Mouse (Mus musculus) forebrain, embryonic 12.5 days (tissue): ENCODE results near the gene Fam181a. TPM values are rescaled to one million over a fixed set of nuclear protein-coding genes. Genes with fewer than 3 reads are reported as not detected.

Source experiments
- ATAC-seq: fragments of 200-750 bp; cut with Nextera tagmentation; 2 replicates; pipeline ENCODE4 v1.8.0; 2017; ENCODE audit warnings: moderate TSS enrichment; ENCODE audit not compliant: low FRiP score
- H3K27ac ChIP-seq: fragments of 300-500 bp; sonication (generic); 2 replicates; pipeline ENCODE4 v1.5.1; 2016; ENCODE audit warnings: mild to moderate bottlenecking
- H3K27me3 ChIP-seq: fragments of 300-500 bp; sonication (generic); 2 replicates; pipeline ENCODE4 v1.6.1; 2016; ENCODE audit warnings: mild to moderate bottlenecking
- H3K36me3 ChIP-seq: fragments of 300-500 bp; sonication (generic); replicated peaks from 2 replicates; pipeline ENCODE4 v1.6.1; 2016; ENCODE audit warnings: mild to moderate bottlenecking
- H3K4me1 ChIP-seq: fragments of 300-500 bp; sonication (generic); 2 replicates; pipeline ENCODE4 v1.6.1; 2016
- H3K4me2 ChIP-seq: fragments of 300-500 bp; sonication (generic); 2 replicates; pipeline ENCODE4 v1.6.1; 2016; ENCODE audit warnings: mild to moderate bottlenecking, moderate library complexity
- H3K4me3 ChIP-seq: fragments of 300-500 bp; sonication (generic); replicated peaks from 2 replicates; pipeline ENCODE4 v1.5.1; 2016; ENCODE audit warnings: mild to moderate bottlenecking
- H3K9ac ChIP-seq: fragments of 300-500 bp; sonication (generic); 2 replicates; pipeline ENCODE4 v1.6.1; 2016; ENCODE audit warnings: mild to moderate bottlenecking
- H3K9me3 ChIP-seq: fragments of 300-500 bp; sonication (generic); 2 replicates; pipeline ENCODE4 v1.6.1; 2016
- WGBS: fragments of 180-500 bp; shearing (Covaris S2); methylation state at CpG from one replicate; pipeline ENCODE4 v1.1.7; 2016; 5-methylcytosine and 5-hydroxymethylcytosine counted together
- polyA plus RNA-seq: library from polyadenylated mRNA; unstranded; fragments of >200 nt; fragmentation: Nextera tagmentation; extraction: Ambion mirVana; gene quantifications from 2 replicates; pipeline ENCODE4 v1.2.1, GENCODE M21; 2016

Fam181a gene
- polyA plus RNA-seq = 14.1 and 17.4 TPM in 2 replicates

DNA sequence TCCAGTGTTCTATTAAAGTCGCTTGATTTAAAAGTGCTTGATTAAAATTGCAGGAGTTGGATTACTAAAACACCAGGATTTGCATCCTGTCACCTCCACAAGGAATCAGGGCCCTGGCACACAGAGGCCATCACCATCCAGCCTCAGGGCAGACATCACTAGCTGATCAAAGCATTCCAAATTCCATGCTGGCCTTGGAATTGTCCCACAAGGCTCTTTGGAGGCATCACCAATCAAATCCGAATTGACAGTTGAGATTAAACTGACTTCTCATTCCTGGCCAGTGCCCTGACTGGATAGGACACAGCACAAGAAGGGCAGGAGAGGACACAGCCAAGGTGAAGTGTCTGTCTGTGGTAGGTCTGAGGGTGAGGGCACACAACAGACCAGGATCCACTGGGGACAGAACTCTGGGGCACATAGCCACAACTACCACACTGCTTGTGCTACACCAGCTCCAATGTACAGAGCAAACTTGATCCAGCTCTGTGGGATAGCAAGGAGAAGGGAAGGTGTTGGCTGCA, at the start of gene Fam181a:
Gene Fam181a (plus strand): TSS at position 232 of the 524 bp plus-strand sequence.
- Histone ChIP-seq H3K36me3 (no peaks in the 10 kb centered on the region), H3K9ac (no peak within 1 kb of the TSS), H3K27me3 (peaks cover 41% of the 10 kb centered on the region), H3K27ac (no peak within 1 kb of the TSS), H3K4me2 (no peak within 1 kb of the TSS), H3K9me3 (0 out of 2 replicates have a peak, but pooled peaks cover 4% of the 10 kb centered on the region), H3K4me3 (no peak within 1 kb of the TSS), H3K4me1 (peaks cover 42% of the 10 kb centered on the region)
- ATAC-seq = no peak
- 77% methylated on average over 2 of the region's 2 CpGs for WGBS

GRCm38 (mm10) chr12:103262017-103262865, 48.5 kb upstream of the Fam181a start:
- no peak overlapping the region for H3K4me3 ChIP-seq

GRCm38 (mm10) chr12:103266605-103267004, 44.2 kb upstream of the Fam181a start:
- H3K9me3 ChIP-seq = no peaks in the 10 kb centered on the region
- no peak overlapping the region for H3K4me3 ChIP-seq
- 36% methylated on average over 3 of the region's 3 CpGs for whole genome bisulfite sequencing
- no peaks in the 10 kb centered on the region for H3K27me3 ChIP-seq
- no peak overlapping the region for H3K4me2 ChIP-seq
- ATAC-seq = no peak
- H3K36me3 ChIP-seq = no peaks in the 10 kb centered on the region
- H3K27ac ChIP-seq = no peak overlapping the region
- no peaks in the 10 kb centered on the region for H3K4me1 ChIP-seq
- no peak overlapping the region for H3K9ac ChIP-seq

More at GRCm38 (mm10) chr12:103262017-103262865, 48.5 kb upstream of the Fam181a start:
- 63% methylated on average over 13 of the region's 13 CpGs for WGBS
- no peak for ATAC-seq
- no peaks in the 10 kb centered on the region for H3K4me1 ChIP-seq
- no peak overlapping the region for H3K27ac ChIP-seq
- H3K36me3 ChIP-seq = no peaks in the 10 kb centered on the region
- H3K9me3 ChIP-seq = no peaks in the 10 kb centered on the region
- no peaks in the 10 kb centered on the region for H3K27me3 ChIP-seq
- no peak overlapping the region for H3K4me2 ChIP-seq
- no peak overlapping the region for H3K9ac ChIP-seq

GRCm38 (mm10) chr12:103272176-103272575, 38.6 kb upstream of the Fam181a start:
- no peak overlapping the region for H3K4me3 ChIP-seq
- ATAC-seq = no peak
- H3K9me3 ChIP-seq = no peaks in the 10 kb centered on the region
- WGBS = 85% methylated on average over 3 of the region's 3 CpGs
- H3K4me1 ChIP-seq = no peaks in the 10 kb centered on the region
- H3K27me3 ChIP-seq = no peaks in the 10 kb centered on the region
- no peaks in the 10 kb centered on the region for H3K36me3 ChIP-seq
- H3K27ac ChIP-seq = no peak overlapping the region
- no peak overlapping the region for H3K4me2 ChIP-seq
- H3K9ac ChIP-seq = no peak overlapping the region

- no peak overlapping the region for H3K4me2 ChIP-seq
- H3K9ac ChIP-seq = no peak overlapping the region
- H3K27me3 ChIP-seq = no peaks in the 10 kb centered on the region
- no peaks in the 10 kb centered on the region for H3K4me1 ChIP-seq
- WGBS = 68% methylated on average over 6 of the region's 6 CpGs
- H3K4me3 ChIP-seq = no peak overlapping the region
- peaks cover 5% of the 10 kb centered on the region for H3K9me3 ChIP-seq
- H3K36me3 ChIP-seq = no peaks in the 10 kb centered on the region
- no peak for ATAC-seq
- H3K27ac ChIP-seq = no peak overlapping the region
These were observed 37.7 kb upstream of the Fam181a start for GRCm38 (mm10) chr12:103273051-103273450.

DNA sequence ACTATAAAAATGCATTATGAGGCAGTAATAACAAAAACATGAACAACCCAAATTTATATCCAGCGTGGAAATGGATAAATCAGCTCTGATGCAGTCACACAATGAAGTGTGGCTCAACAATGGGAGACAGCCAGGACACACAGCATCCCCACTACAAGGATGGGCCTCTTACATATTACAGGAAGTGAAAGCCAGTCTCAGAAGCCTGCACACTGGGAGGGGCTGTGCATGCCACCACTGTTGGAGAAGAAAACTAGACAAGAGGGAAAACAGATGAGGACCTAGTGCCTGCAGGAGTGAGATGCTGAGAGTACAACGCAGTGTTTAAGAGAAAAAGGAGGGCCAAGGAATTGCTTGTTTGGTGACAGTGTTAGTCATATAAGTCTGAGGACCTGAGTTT, 37.0 kb upstream of the Fam181a start:
- ATAC-seq = no peak
- peaks cover 6% of the 10 kb centered on the region for H3K9me3 ChIP-seq
- H3K9ac ChIP-seq = no peak overlapping the region
- no peak overlapping the region for H3K4me3 ChIP-seq
- H3K27ac ChIP-seq = no peak overlapping the region
- no peak overlapping the region for H3K4me2 ChIP-seq
- no peaks in the 10 kb centered on the region for H3K27me3 ChIP-seq
- H3K4me1 ChIP-seq = no peaks in the 10 kb centered on the region
- 99% methylated on average over 2 of the region's 2 CpGs for WGBS
- no peaks in the 10 kb centered on the region for H3K36me3 ChIP-seq

DNA sequence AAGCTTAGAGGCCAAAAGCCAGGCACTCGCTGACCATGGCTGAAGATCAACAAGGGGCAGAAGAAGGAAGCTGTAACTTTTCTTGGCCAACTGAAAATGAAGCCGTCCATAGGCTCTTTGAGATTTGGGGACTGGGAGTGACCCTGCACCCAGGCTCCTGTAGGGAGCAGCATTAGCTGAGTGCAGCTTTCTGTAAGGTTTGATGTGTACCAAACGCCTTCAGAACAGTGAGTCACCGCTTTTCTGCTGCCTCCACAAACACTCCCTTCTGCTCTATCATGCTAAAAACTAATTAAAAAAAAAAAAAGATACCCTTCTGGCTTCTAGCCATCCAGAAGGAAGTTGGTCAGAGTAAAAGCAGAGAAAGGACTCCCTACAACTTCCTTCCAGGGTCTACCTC, 34.4 kb upstream of the Fam181a start:
- Histone ChIP-seq H3K4me1 (no peaks in the 10 kb centered on the region), H3K27me3 (no peaks in the 10 kb centered on the region), H3K4me2 (no peak overlapping the region), H3K36me3 (no peaks in the 10 kb centered on the region), H3K9me3 (peaks cover 6% of the 10 kb centered on the region), H3K4me3 (no peak overlapping the region), H3K27ac (no peak overlapping the region), H3K9ac (no peak overlapping the region)
- ATAC-seq = no peak
- 83% methylated on average over 4 of the region's 4 CpGs for WGBS

DNA sequence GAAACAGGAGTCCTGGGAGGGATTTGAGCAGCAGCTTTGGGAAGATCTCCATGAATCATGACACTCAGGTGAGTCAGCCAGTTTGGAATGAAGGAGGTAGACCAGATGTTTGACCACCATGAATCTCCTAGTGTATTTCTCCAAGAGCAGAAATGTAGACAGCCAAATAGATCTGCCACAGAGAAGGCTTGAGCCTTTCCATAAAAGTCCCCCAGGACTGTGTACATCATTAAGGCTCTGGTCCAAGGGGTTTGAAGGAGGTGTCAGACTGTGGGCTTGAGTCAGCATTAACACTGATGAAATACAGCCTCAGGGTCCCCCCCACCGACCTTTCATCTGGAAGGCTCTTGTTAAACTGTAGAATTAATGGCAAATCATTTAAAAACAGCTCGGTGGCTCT, 29.3 kb upstream of the Fam181a start:
- Histone ChIP-seq H3K4me1 (no peaks in the 10 kb centered on the region), H3K4me2 (no peak overlapping the region), H3K9ac (no peak overlapping the region), H3K4me3 (no peak overlapping the region), H3K27me3 (no peaks in the 10 kb centered on the region), H3K9me3 (peaks cover 6% of the 10 kb centered on the region), H3K36me3 (no peaks in the 10 kb centered on the region), H3K27ac (no peak overlapping the region)
- WGBS = 78% methylated on average over 2 of the region's 2 CpGs
- ATAC-seq = no peak

GRCm38 (mm10) chr12:103281912-103282311, 28.9 kb upstream of the Fam181a start:
- Histone ChIP-seq H3K4me3 (no peak overlapping the region), H3K9me3 (peaks cover 6% of the 10 kb centered on the region), H3K27ac (no peak overlapping the region), H3K4me2 (no peak overlapping the region), H3K36me3 (no peaks in the 10 kb centered on the region), H3K9ac (no peak overlapping the region), H3K27me3 (no peaks in the 10 kb centered on the region), H3K4me1 (no peaks in the 10 kb centered on the region)
- ATAC-seq = no peak
- WGBS = 78% methylated on average over 4 of the region's 4 CpGs

- 72% methylated on average over 6 of the region's 6 CpGs for WGBS
These were observed 27.8 kb upstream of the Fam181a start for GRCm38 (mm10) chr12:103282936-103283335.

DNA sequence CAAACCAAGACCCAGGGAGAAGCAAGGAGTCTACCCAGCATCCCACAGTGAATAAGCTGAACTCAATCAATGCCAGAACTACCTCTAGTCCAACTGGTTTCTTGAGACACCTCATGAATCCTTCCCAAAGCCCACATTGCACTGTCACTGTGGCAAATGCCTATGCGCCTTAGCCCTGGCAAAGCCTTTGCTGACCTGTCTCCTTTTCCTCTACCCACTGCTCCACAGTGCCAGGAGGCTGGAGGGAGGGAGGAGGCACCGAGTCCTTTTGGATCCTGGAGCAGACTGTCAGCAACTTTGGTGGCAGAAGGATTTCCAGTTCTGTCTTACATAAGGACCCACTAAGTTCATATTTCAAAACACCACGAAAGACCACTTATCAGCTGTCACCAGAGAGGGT, 27.4 kb upstream of the Fam181a start:
- no peaks in the 10 kb centered on the region for H3K9me3 ChIP-seq
- no peak for ATAC-seq
- 86% methylated on average over 3 of the region's 3 CpGs for WGBS

More at GRCm38 (mm10) chr12:103282936-103283335, 27.8 kb upstream of the Fam181a start:
- no peak for ATAC-seq
- Histone ChIP-seq H3K4me3 (no peak overlapping the region), H3K27ac (no peak overlapping the region), H3K9ac (no peak overlapping the region), H3K36me3 (no peaks in the 10 kb centered on the region), H3K27me3 (no peaks in the 10 kb centered on the region), H3K9me3 (peaks cover 2% of the 10 kb centered on the region; the same call in 1 of the 2 replicates), H3K4me2 (no peak overlapping the region), H3K4me1 (no peaks in the 10 kb centered on the region)

DNA sequence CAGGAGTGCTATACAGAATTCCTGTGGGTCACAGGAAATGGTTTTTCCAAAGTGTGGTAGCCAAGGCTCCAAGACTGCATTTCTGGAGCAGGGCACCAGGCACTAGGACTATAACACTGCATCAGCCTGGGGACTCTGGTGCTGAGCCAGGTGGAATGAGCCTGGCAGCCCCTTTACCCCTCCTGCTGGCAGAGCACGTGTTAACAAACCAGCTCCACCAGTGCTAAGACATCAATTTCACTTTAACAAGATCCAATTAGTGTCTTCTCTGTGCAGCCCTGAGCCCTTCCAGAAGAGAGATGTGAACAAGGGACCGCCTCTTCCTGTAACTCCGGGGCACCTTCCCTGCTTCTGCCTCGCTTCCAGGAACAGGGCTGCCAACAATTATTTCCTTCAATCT, 23.5 kb upstream of the Fam181a start:
- 70% methylated on average over 4 of the region's 4 CpGs for WGBS
- Histone ChIP-seq H3K27me3 (no peaks in the 10 kb centered on the region), H3K9ac (no peak overlapping the region), H3K4me1 (peaks cover 4% of the 10 kb centered on the region; the same call in 1 of the 2 replicates), H3K36me3 (no peaks in the 10 kb centered on the region), H3K4me2 (no peak overlapping the region), H3K27ac (no peak overlapping the region), H3K9me3 (no peaks in the 10 kb centered on the region), H3K4me3 (no peak overlapping the region)
- ATAC-seq = no peak

More for the DNA sequence above, 27.4 kb upstream of the Fam181a start:
- no peaks in the 10 kb centered on the region for H3K4me1 ChIP-seq
- H3K27ac ChIP-seq = no peak overlapping the region
- no peak overlapping the region for H3K4me2 ChIP-seq
- no peak overlapping the region for H3K9ac ChIP-seq
- H3K4me3 ChIP-seq = no peak overlapping the region
- H3K36me3 ChIP-seq = no peaks in the 10 kb centered on the region
- no peaks in the 10 kb centered on the region for H3K27me3 ChIP-seq

- no peaks in the 10 kb centered on the region for H3K9me3 ChIP-seq
- WGBS = 93% methylated on average over 3 of the region's 3 CpGs
- no peak overlapping the region for H3K4me2 ChIP-seq
- H3K4me1 ChIP-seq = peaks cover 9% of the 10 kb centered on the region; the same call in 1 of the 2 replicates
- no peaks in the 10 kb centered on the region for H3K36me3 ChIP-seq
- no peaks in the 10 kb centered on the region for H3K27me3 ChIP-seq
- H3K27ac ChIP-seq = no peak overlapping the region
- no peak overlapping the region for H3K4me3 ChIP-seq
- ATAC-seq = no peak
- no peak overlapping the region for H3K9ac ChIP-seq
These were observed 18.4 kb upstream of the Fam181a start for GRCm38 (mm10) chr12:103292366-103292765.
